Mouse (Mus musculus) kidney, embryonic 16.5 days (tissue): ENCODE measurements around the gene Noa1. TPM values are rescaled to one million over a fixed set of nuclear protein-coding genes. Genes with fewer than 3 reads are reported as not detected.

Source experiments
- ATAC-seq: fragments of 200-750 bp; cut with Nextera tagmentation; 2 replicates; pipeline ENCODE4 v1.8.0; 2017; ENCODE audit warnings: moderate TSS enrichment; ENCODE audit not compliant: low FRiP score, low TSS enrichment
- H3K27ac ChIP-seq: fragments of 300-500 bp; sonication (generic); 2 replicates; pipeline ENCODE4 v1.5.1; 2014; ENCODE audit warnings: low read length
- H3K27me3 ChIP-seq: fragments of 300-500 bp; sonication (generic); 2 replicates; pipeline ENCODE4 v1.6.1; 2014; ENCODE audit warnings: low read length, control low read depth, mixed read lengths; ENCODE audit not compliant: insufficient read depth
- H3K36me3 ChIP-seq: fragments of 300-500 bp; sonication (generic); 2 replicates; pipeline ENCODE4 v1.6.1; 2014; ENCODE audit warnings: low read length, control low read depth, mixed read lengths; ENCODE audit not compliant: insufficient read depth
- H3K4me1 ChIP-seq: fragments of 300-500 bp; sonication (generic); 2 replicates; pipeline ENCODE4 v1.6.1; 2014; ENCODE audit warnings: low read length, control low read depth, mixed read lengths; ENCODE audit not compliant: insufficient read depth
- H3K4me2 ChIP-seq: fragments of 300-500 bp; sonication (generic); replicated peaks from 2 replicates; pipeline ENCODE4 v1.6.1; 2014; ENCODE audit warnings: low read depth, low read length
- H3K4me3 ChIP-seq: fragments of 300-500 bp; sonication (generic); 2 replicates; pipeline ENCODE4 v1.5.1; 2014; ENCODE audit warnings: mild to moderate bottlenecking, low read length
- H3K9ac ChIP-seq: fragments of 300-500 bp; sonication (generic); replicated peaks from 2 replicates; pipeline ENCODE4 v1.6.1; 2014; ENCODE audit warnings: low read length
- H3K9me3 ChIP-seq: fragments of 300-500 bp; sonication (generic); 2 replicates; pipeline ENCODE4 v1.6.1; 2016; ENCODE audit warnings: low read length, control low read depth
- WGBS: fragments of 180-500 bp; shearing (Covaris S2); extraction: QIAGEN DNeasy Blood & Tissue Kit; methylation state at CpG from one replicate; pipeline ENCODE4 v1.1.7; 2014; 5-methylcytosine and 5-hydroxymethylcytosine counted together
- polyA plus RNA-seq: library from polyadenylated mRNA; unstranded; fragments of >200 nt; fragmentation: Nextera tagmentation; extraction: Ambion mirVana; gene quantifications from 2 replicates; pipeline ENCODE4 v1.2.1, GENCODE M21; 2015

Noa1 gene
- polyA plus RNA-seq, 1 experiment from 2014 or later, result 35.9 TPM

DNA sequence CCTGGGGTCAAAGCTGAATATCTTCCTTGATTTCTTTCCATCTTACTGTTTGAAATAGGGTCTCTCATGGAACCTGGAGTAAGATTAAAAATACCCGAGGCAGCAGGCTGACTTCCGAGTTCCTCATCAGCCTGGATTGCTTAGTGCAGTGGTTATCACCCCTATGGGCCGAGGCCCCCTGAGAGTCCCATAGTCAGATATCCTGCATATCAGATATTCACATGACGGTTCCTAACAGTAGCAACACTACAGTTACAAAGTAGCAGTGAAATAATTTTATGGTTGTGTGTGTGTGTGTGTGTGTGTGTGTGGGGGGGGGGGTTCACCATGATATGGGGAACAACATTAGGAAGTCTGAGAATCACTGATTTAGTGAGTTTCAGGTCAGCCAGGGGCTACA lies 48.7 kb downstream of the Noa1 start:
- H3K4me2 ChIP-seq, result no peak overlapping the region
- WGBS, result 91% methylated on average over 4 of the region's 4 CpGs

DNA sequence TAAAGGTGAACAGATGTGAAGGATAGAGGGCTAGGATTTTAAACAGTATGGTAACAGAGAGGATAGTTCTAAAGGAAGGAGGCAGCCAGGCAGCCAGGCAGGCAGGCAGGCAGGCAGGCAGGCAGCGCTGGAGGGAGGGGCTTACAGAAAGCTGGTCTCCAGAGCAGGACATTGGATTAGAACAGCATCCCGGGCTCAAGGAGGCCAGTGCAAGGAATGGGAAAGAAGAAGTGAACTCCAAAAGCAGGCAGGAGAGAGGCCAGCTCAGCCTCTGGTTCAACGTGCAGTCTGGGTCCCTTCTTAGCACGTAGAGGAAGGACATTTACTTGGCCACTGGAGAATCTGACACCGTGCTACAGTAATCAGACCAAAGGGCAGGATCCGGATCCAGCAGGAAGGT lies 49.7 kb downstream of the Noa1 start:
- Histone ChIP-seq H3K9me3 (no peaks in the 10 kb centered on the region), H3K4me2 (no peak overlapping the region), H3K9ac (no peak overlapping the region), H3K27ac (no peak overlapping the region), H3K27me3 (no peaks in the 10 kb centered on the region), H3K36me3 (no peaks in the 10 kb centered on the region), H3K4me3 (no peak overlapping the region), H3K4me1 (no peaks in the 10 kb centered on the region)
- WGBS, result 33% methylated on average over 6 of the region's 6 CpGs
- no peak for ATAC-seq

More for the DNA sequence above, 48.7 kb downstream of the Noa1 start:
- Histone ChIP-seq H3K27me3 (no peaks in the 10 kb centered on the region), H3K9me3 (no peaks in the 10 kb centered on the region), H3K4me3 (no peak overlapping the region), H3K9ac (no peak overlapping the region), H3K36me3 (no peaks in the 10 kb centered on the region), H3K4me1 (no peaks in the 10 kb centered on the region), H3K27ac (no peak overlapping the region)
- ATAC-seq, result no peak

DNA sequence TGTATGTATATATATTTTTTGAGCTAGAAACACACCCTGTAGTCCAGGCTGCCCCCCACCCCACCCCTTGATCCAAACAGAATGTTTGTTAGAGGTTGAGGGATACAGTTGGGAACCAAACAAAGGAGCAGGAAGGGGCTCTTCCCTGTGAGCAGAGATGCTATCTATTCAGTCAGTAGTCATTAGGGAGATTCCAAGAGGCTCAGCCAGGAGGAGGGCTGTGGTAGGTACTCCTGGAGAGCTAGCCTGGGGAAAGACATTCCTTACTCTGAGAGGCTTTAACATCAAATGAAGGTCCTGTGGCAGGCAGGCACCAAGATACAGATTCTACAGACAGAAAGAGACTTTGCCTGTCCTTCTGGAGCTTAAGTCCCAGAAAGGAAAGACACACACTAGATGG lies 50.6 kb downstream of the Noa1 start:
- Histone ChIP-seq H3K9ac (no peak overlapping the region), H3K9me3 (no peaks in the 10 kb centered on the region), H3K4me2 (no peak overlapping the region), H3K36me3 (no peaks in the 10 kb centered on the region), H3K4me3 (no peak overlapping the region), H3K27me3 (no peaks in the 10 kb centered on the region), H3K27ac (no peak overlapping the region), H3K4me1 (no peaks in the 10 kb centered on the region)
- ATAC-seq, result no peak

DNA sequence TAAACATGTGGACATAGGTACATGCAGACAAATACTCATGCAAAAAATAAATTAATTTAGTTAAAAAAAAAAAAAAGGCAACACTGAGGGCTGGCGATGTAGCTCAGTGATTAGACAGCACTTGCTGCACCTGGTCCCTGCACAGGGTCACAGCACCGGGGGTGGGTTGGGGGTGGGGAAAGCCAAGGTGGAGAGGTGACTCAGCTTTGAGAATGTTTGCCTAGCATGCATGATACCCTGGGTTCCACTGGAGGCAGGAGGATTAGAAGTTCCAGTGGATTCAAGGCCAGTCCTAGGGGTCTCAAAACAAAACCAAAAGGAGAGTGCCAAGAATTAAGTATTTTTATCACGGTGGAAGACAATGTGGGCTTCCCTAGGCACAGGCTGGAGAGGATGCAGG lies 52.3 kb downstream of the Noa1 start:
- Histone ChIP-seq H3K4me3 (no peak overlapping the region), H3K4me1 (no peaks in the 10 kb centered on the region), H3K4me2 (no peak overlapping the region), H3K9me3 (no peaks in the 10 kb centered on the region), H3K36me3 (no peaks in the 10 kb centered on the region), H3K9ac (no peak overlapping the region), H3K27ac (no peak overlapping the region), H3K27me3 (no peaks in the 10 kb centered on the region)
- ATAC-seq, result no peak
- WGBS, result 67% methylated on average over 3 of the region's 3 CpGs

DNA sequence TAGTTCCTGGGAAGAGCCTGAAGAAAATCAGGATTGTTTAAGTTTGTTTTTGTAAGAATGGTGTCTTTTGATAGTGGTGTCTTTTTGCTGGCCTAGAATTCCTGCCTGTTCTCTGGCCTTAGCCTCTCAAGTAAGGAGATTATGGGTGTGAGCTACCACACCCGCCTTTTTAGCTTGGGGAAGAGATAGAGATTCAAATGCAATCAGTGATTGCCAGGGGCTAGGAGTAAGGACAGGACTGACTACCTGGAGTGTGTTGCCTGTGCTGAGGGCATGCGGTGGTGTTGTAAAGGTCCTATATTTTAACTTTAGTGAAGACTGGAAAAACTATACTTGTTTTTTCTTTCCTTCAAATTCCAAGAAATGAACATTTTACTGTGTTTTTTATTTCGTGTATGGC lies 55.5 kb downstream of the Noa1 start:
- Histone ChIP-seq H3K9ac (no peak overlapping the region), H3K4me2 (no peak overlapping the region), H3K4me3 (no peak overlapping the region), H3K27ac (no peak overlapping the region), H3K9me3 (no peaks in the 10 kb centered on the region), H3K27me3 (no peaks in the 10 kb centered on the region), H3K4me1 (no peaks in the 10 kb centered on the region), H3K36me3 (no peaks in the 10 kb centered on the region)
- no peak for ATAC-seq
- 74% methylated on average over 3 of the region's 3 CpGs for WGBS

DNA sequence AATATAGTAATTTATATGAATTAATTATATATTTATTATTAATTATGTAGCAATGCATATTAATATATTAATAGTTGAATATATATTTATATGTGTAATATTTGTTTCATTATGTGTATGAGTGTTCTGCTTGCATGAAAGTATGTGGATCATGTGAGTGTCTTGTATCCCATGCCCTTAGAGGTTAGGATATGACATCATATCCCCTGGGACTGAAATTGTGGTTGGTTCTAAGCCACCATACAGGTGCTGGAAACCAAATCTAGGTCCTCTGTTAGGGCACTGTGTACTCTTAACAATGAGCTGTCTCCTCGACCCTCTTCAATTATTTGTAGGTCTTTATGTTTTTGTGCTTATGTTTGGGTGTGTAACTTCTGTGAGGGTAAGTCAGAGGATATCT lies 56.7 kb downstream of the Noa1 start:
- H3K4me2 ChIP-seq, result no peak overlapping the region
- no peak for ATAC-seq
- no peaks in the 10 kb centered on the region for H3K4me1 ChIP-seq
- H3K36me3 ChIP-seq, result no peaks in the 10 kb centered on the region
- 74% methylated on average over 1 of the region's 1 CpGs for WGBS
- H3K9me3 ChIP-seq, result no peaks in the 10 kb centered on the region
- no peak overlapping the region for H3K9ac ChIP-seq
- no peak overlapping the region for H3K4me3 ChIP-seq
- no peaks in the 10 kb centered on the region for H3K27me3 ChIP-seq
- H3K27ac ChIP-seq, result no peak overlapping the region

DNA sequence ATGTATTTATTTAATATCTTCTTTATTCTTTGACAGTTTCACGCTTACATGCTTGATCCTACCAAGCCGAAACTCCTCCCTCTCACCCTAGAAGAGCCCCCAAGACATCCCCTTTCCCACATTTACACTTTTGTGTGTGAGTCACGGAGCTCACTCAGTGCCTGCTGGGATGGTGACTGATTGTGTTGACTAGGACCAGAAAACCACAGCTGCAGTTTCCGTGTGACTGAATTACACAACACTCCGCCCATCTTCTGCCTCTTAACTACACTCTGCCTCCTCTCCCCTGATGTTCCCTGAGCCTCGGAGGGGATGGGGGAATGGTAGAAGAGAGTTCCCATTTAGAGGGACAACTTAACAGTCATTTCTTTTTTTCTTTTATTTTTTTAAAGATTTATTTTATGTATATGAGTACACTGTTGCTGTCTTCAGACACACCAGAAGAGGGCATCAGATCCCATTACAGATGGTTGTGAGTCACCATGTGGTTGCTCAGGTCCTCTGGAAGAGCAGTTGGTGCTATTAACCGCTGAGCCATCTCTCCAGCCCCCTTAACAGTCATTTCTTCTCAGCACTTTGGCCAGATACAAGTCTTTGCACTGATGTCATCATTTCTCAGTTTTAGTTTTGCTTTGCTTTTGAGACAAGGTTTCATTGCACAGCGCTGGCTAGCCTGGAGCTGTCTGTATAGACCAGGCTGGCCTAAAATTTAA lies 57.6 kb downstream of the Noa1 start:
- H3K9ac ChIP-seq, result no peak overlapping the region
- H3K27ac ChIP-seq, result no peak overlapping the region
- no peaks in the 10 kb centered on the region for H3K27me3 ChIP-seq
- H3K4me1 ChIP-seq, result no peaks in the 10 kb centered on the region
- ATAC-seq, result no peak
- H3K4me2 ChIP-seq, result no peak overlapping the region
- no peaks in the 10 kb centered on the region for H3K9me3 ChIP-seq
- H3K36me3 ChIP-seq, result no peaks in the 10 kb centered on the region
- 61% methylated on average over 8 of the region's 8 CpGs for WGBS
- no peak overlapping the region for H3K4me3 ChIP-seq

DNA sequence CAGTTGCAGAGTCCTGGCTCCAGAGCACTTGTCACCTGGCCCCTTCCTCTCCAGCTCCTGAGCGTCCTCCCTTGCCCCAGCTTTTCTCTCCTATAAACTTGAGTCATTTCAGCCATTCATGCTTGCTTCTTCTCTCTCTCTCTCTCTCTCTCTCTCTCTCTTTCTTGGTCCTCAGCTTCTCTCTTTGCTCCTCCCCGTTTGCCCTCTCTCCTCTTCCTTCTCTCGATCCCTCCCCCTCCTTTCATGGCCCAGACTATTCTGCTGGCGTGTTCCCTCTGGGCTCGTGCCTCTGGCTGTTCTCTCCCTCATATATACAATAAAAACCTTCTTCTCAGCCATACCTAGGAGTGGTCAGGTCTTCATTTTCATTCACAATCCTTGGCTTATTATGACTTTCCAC lies 58.2 kb downstream of the Noa1 start:
- Histone ChIP-seq H3K9me3 (no peaks in the 10 kb centered on the region), H3K9ac (no peak overlapping the region), H3K27me3 (no peaks in the 10 kb centered on the region), H3K4me1 (no peaks in the 10 kb centered on the region), H3K27ac (no peak overlapping the region), H3K36me3 (no peaks in the 10 kb centered on the region), H3K4me3 (no peak overlapping the region), H3K4me2 (no peak overlapping the region)
- WGBS, result 28% methylated on average over 5 of the region's 5 CpGs
- no peak for ATAC-seq

DNA sequence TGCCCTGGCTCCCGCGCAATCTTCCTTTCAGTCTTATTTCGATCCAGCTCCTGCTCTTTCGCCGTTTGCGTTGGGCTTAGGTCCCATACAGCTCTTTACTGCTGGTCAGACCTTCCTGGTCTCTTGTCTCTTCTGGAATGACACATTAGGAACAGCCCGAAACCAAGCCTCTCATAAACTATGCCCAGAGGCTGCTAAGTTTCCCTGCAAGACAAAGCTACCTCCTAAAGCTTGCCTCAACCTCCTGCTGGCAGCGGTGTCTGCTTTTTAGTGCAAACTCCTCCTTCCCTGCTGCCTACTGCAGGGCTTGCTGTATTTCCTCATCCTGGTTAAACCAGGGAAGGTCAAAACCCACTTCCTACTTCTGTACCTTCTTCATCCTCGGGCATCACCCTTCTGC lies 59.8 kb downstream of the Noa1 start:
- H3K9me3 ChIP-seq, result no peaks in the 10 kb centered on the region
- H3K4me2 ChIP-seq, result no peak overlapping the region
- WGBS, result 71% methylated on average over 9 of the region's 9 CpGs
- H3K4me3 ChIP-seq, result no peak overlapping the region
- H3K27ac ChIP-seq, result no peak overlapping the region
- no peaks in the 10 kb centered on the region for H3K27me3 ChIP-seq
- H3K4me1 ChIP-seq, result peaks cover 4% of the 10 kb centered on the region; the same call in 1 of the 2 replicates
- ATAC-seq, result no peak
- H3K36me3 ChIP-seq, result no peaks in the 10 kb centered on the region
- H3K9ac ChIP-seq, result no peak overlapping the region

DNA sequence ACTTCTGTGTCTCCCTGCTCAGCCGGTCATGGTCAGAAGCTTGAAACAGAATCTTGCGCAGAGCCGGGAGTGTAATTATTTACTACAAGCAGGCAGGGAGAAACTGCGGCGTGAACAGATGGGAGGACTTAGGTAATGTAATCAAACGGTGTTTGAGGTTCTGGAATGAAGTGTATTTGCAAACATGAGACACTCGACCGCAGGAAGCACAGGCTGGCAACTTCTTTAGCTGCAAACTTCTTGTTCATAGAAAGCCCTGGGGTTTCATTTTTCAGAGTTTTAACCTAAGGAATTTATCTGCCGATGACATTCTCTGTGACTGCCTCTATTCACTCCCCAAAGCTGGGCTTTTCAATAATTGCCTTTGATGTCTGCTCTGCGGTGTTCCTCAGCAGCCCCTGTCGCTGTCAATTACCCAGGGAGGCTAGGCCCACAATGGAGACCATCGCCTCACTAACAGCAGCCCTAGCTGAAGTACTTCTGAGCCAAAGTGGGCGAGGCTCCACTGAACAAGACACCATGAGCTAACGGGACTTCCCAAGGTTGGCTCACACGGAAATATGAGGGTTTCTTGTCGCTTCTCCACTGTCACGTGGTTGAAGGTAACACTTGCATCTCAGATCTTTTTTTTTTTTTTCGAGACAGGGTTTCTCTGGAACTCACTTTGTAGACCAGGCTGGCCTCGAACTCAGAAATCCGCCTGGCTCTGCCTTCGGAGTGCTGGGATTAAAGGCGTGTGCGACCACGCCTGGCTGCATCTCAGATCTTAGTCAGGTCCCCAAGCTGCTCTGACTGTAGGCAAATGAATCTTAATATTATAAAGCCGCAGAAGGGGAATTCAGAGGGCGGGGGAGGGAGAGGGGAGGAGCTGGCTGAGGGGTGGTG lies 63.9 kb downstream of the Noa1 start:
- H3K36me3 ChIP-seq, result no peaks in the 10 kb centered on the region
- H3K27me3 ChIP-seq, result no peaks in the 10 kb centered on the region
- peak overlapping the region; percentile 50 for H3K4me2 ChIP-seq
- no peak overlapping the region for H3K27ac ChIP-seq
- H3K9me3 ChIP-seq, result no peaks in the 10 kb centered on the region
- H3K4me3 ChIP-seq, result peak overlapping the region; percentile 28
- peak; percentile 66; the same call in 1 of the 2 replicates for ATAC-seq
- 25% methylated on average over 26 of the region's 26 CpGs for whole genome bisulfite sequencing
- peaks cover 4% of the 10 kb centered on the region; the same call in 1 of the 2 replicates for H3K4me1 ChIP-seq
- peak overlapping the region; percentile 14 for H3K9ac ChIP-seq
